Mouse (Mus musculus) liver, embryonic 14.5 days (tissue): ENCODE measurements around the gene Txk. TPM values are rescaled to one million over a fixed set of nuclear protein-coding genes. Genes with fewer than 3 reads are reported as not detected.

ENCODE experiments used
- ATAC-seq: fragments of 200-750 bp; cut with Nextera tagmentation; 2 replicates; pipeline ENCODE4 v1.8.0; 2017; ENCODE audit warnings: moderate number of reproducible peaks, mild to moderate bottlenecking, moderate library complexity; ENCODE audit not compliant: insufficient read depth
- DNase-seq, 3 experiments: peaks; one replicate each; pipeline ENCODE4 v3.0.0-alpha.2; 2012 to 2013; ENCODE audit warnings: low read depth in 3 of 3, low spot score in 3 of 3
- H3K27ac ChIP-seq: fragments of 300-500 bp; sonication (generic); 2 replicates; pipeline ENCODE4 v1.5.1; 2014; ENCODE audit warnings: moderate library complexity, mild to moderate bottlenecking, control low read depth, inconsistent platforms
- H3K27me3 ChIP-seq: fragments of 300-500 bp; sonication (generic); 2 replicates; pipeline ENCODE4 v1.6.1; 2014; ENCODE audit warnings: mild to moderate bottlenecking, low read length, moderate library complexity; ENCODE audit not compliant: control insufficient read depth, insufficient read depth
- H3K36me3 ChIP-seq: fragments of 300-500 bp; sonication (generic); replicated peaks from 2 replicates; pipeline ENCODE4 v1.6.1; 2014; ENCODE audit warnings: low read depth; ENCODE audit not compliant: control insufficient read depth, insufficient read depth
- H3K4me1 ChIP-seq, 2 experiments: fragments of 200-500 bp in 1 of 2; fragments of 300-500 bp in 1 of 2; sonication (generic) in 1 of 2; replicated peaks; 2 replicates each; pipeline ENCODE4 v1.6.1; 2012 to 2014; ENCODE audit warnings: antibody characterized with exemption in 1 of 2, inconsistent platforms in 1 of 2, low read length in 1 of 2; ENCODE audit not compliant: control insufficient read depth in 2 of 2, insufficient read depth in 2 of 2
- H3K4me2 ChIP-seq: fragments of 300-500 bp; sonication (generic); 2 replicates; pipeline ENCODE4 v1.6.1; 2014; ENCODE audit warnings: low read depth, mild to moderate bottlenecking, control low read depth, moderate library complexity
- H3K4me3 ChIP-seq, 2 experiments: fragments of 200-500 bp in 1 of 2; fragments of 300-500 bp in 1 of 2; sonication (generic) in 1 of 2; 2 replicates each; pipeline ENCODE4 v1.5.1; 2012 to 2014; ENCODE audit warnings: low read depth in 2 of 2, low read length in 2 of 2, mild to moderate bottlenecking in 2 of 2, control low read depth in 1 of 2, inconsistent platforms in 1 of 2, moderate library complexity in 1 of 2; ENCODE audit not compliant: insufficient read depth in 1 of 2
- H3K9ac ChIP-seq: fragments of 300-500 bp; sonication (generic); replicated peaks from 2 replicates; pipeline ENCODE4 v1.6.1; 2014; ENCODE audit warnings: mild to moderate bottlenecking, control low read depth, moderate library complexity
- H3K9me3 ChIP-seq: fragments of 300-500 bp; sonication (generic); 2 replicates; pipeline ENCODE4 v1.6.1; 2016; ENCODE audit warnings: low read length, mixed read lengths; ENCODE audit not compliant: control insufficient read depth
- CTCF ChIP-seq: IDR thresholded peaks from 2 replicates; pipeline ENCODE4 v1.5.1; 2016; ENCODE audit warnings: antibody characterized with exemption, low read depth, control low read depth
- EP300 ChIP-seq: IDR thresholded peaks from 2 replicates; pipeline ENCODE4 v1.6.1; 2016; ENCODE audit warnings: antibody characterized with exemption, low read depth
- WGBS: fragments of 180-500 bp; shearing (Covaris S2); extraction: QIAGEN DNeasy Blood & Tissue Kit; methylation state at CpG from one replicate; pipeline ENCODE4 v1.1.7; 2014; ENCODE audit not compliant: insufficient replicate concordance; 5-methylcytosine and 5-hydroxymethylcytosine counted together
- polyA plus RNA-seq, 2 experiments: library from polyadenylated mRNA; depleted of rRNA in 1 of 2; stranded (reverse) in 1 of 2; unstranded in 1 of 2; fragments of >200 nt; fragmentation: Nextera tagmentation in 1 of 2; extraction: Ambion mirVana in 1 of 2; gene quantifications; 2 replicates each; pipeline versions ENCODE4 v1.2.1 to v1.2.3; 2012 to 2014

The Txk gene
- polyA plus RNA-seq, 2 experiments, result 0.01 TPM; not detected in 1

DNA sequence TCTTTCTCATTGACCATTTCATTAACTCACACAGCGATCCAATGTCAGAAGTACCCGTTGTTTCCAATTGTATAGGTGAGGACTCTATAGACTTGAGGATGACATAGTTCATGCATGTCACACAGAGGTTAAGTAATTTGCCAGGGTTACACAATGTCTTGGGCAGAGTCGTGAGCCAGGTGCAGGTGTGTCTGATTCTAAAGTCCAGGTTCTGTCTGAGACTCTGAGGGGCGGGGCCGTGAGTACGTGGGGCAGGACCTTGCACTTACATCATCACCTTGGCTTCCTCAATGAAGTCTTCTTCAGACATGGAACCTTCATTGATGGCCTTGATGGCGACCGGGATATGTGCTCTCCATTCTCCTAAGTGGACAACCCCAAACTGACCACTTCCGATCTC, 42.6 kb downstream of the Txk start:
- no peaks in the 10 kb centered on the region for H3K36me3 ChIP-seq
- WGBS, result 66% methylated on average over 9 of the region's 9 CpGs
- no peak overlapping the region for H3K27ac ChIP-seq
- H3K9me3 ChIP-seq, result no peaks in the 10 kb centered on the region
- no peaks in the 10 kb centered on the region for H3K27me3 ChIP-seq
- H3K4me2 ChIP-seq, result no peak overlapping the region
- no peak overlapping the region for H3K9ac ChIP-seq
- no peak overlapping the region for H3K4me3 ChIP-seq
- ATAC-seq (no peak), DNase-seq (no peak)
- no peaks in the 10 kb centered on the region for H3K4me1 ChIP-seq
- TF ChIP-seq EP300, result no peak
- TF ChIP-seq CTCF, result no peak

DNA sequence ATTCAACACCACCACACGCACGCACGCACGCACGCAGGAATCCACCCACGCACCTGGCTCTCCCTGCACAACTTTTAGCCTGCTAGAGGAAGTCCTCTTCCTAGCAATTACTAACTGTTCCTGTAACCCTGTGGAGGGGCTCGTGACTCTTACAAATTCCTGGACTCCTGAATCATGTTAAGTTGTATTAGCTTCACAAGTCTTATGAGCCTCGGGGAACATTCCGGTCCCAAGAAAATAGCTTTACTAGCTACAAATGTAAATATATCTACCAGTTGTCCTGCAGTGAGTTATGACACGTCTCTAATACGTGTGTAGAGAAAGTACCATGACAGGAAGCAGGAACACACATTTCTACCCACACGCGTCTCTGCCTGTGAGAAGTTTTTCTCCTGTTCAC, 43.1 kb downstream of the Txk start:
- TF ChIP-seq EP300 (no peak), CTCF (no peak)
- Histone ChIP-seq H3K4me3 (no peak overlapping the region), H3K36me3 (no peaks in the 10 kb centered on the region), H3K9me3 (no peaks in the 10 kb centered on the region), H3K9ac (no peak overlapping the region), H3K27ac (no peak overlapping the region), H3K27me3 (no peaks in the 10 kb centered on the region), H3K4me1 (no peaks in the 10 kb centered on the region), H3K4me2 (no peak overlapping the region)
- WGBS, result 69% methylated on average over 13 of the region's 13 CpGs
- DNase-seq (no peak), ATAC-seq (no peak)

DNA sequence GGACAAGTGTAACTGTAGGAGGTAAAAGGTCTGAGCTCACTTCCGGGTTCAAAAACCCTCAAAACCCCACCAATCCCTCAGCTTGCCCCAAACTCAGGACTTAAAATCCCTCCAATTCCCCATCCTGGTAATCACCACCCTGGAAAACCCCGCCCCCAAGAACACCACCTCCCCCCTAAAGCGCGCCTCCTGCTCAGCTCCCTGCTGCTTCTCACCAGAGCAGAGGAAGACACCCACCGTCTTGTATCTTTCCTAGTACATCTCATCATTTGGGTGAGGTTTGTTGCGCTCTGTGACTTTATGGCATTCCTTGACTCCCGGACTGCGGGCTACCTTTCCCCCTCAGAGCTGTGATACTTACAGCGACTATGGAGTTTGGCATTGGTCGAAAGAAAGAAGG, 45.9 kb downstream of the Txk start:
- Histone ChIP-seq H3K9me3 (no peaks in the 10 kb centered on the region), H3K4me3 (no peak overlapping the region), H3K27me3 (no peaks in the 10 kb centered on the region), H3K36me3 (no peaks in the 10 kb centered on the region), H3K9ac (no peak overlapping the region), H3K4me1 (no peaks in the 10 kb centered on the region), H3K4me2 (no peak overlapping the region), H3K27ac (no peak overlapping the region)
- ATAC-seq (no peak), DNase-seq (no peak)
- TF ChIP-seq EP300 (no peak), CTCF (no peak)
- 66% methylated on average over 10 of the region's 10 CpGs for WGBS

DNA sequence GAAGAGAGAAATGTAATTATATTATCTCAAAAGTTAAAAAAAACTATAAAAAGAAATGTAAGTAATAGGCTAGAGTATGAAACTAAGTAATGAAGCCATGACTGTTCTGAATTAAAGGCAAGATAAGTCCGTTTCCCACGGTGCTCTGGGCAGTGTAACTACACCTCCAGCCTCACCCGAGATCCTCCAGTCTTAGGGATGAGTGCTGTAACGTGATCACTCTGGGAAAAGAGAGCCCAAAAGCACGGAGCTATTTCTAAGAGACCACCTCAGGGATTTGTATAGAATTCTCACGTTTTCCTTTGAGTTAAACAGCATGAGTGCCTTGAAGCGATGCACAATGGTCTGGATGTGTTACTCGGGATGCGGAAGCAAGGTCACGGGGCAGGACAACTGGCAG, 46.5 kb downstream of the Txk start:
- H3K27me3 ChIP-seq, result no peaks in the 10 kb centered on the region
- no peak for ATAC-seq
- no peak for TF ChIP-seq EP300
- no peak for TF ChIP-seq CTCF
- H3K27ac ChIP-seq, result no peak overlapping the region
- no peaks in the 10 kb centered on the region for H3K36me3 ChIP-seq
- H3K9ac ChIP-seq, result no peak overlapping the region
- 69% methylated on average over 10 of the region's 10 CpGs for WGBS
- no peaks in the 10 kb centered on the region for H3K9me3 ChIP-seq
- no peak overlapping the region for H3K4me2 ChIP-seq
- no peak overlapping the region for H3K4me3 ChIP-seq
- no peak for DNase-seq
- H3K4me1 ChIP-seq, result no peaks in the 10 kb centered on the region

DNA sequence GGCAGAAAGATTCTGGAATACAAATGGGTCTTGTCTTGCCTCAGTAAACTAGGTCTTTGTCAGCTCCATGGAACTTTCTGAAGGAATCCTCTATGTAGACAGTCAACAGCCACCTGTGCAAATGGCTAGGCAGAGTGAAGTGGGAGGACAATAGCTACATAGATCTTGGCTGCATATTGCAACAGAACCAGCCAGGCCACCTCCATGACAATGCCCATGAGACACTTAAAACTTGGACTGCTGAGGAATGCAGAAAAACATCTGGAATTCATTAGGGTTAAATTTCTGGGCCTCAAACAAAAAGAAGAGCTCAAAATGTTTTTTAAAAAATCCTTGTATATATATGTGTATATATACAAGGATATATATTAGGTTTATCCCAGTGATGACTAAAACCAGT, 50.4 kb downstream of the Txk start:
- Histone ChIP-seq H3K27ac (no peak overlapping the region), H3K4me1 (no peaks in the 10 kb centered on the region), H3K27me3 (no peaks in the 10 kb centered on the region), H3K4me2 (no peak overlapping the region), H3K36me3 (no peaks in the 10 kb centered on the region), H3K9me3 (no peaks in the 10 kb centered on the region), H3K9ac (no peak overlapping the region), H3K4me3 (no peak overlapping the region)
- TF ChIP-seq EP300, result no peak
- DNase-seq, result no peak
- ATAC-seq, result no peak

DNA sequence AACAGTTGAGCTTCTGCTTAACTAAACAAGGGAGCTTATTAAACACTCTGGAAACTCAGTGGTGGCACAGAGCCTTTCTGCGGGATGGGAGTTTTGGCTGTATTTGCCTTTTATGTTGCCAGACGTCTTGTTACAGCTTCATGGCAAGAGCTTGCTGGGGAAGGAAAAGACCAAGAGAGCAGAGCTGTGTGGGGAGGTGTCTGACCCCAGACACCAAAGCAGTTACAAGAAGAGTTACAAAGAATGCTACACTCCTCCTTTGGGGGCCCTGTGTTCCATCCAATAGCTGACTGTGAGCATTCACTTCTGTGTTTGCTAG, 53.1 kb downstream of the Txk start:
- H3K9ac ChIP-seq, result no peak overlapping the region
- TF ChIP-seq EP300 (no peak), CTCF (no peak)
- no peak overlapping the region for H3K4me2 ChIP-seq
- H3K4me3 ChIP-seq, result no peak overlapping the region
- H3K4me1 ChIP-seq, result no peaks in the 10 kb centered on the region
- DNase-seq (no peak), ATAC-seq (no peak)
- H3K27me3 ChIP-seq, result no peaks in the 10 kb centered on the region
- no peaks in the 10 kb centered on the region for H3K36me3 ChIP-seq
- WGBS, result 54% methylated on average over 2 of the region's 2 CpGs
- no peak overlapping the region for H3K27ac ChIP-seq
- H3K9me3 ChIP-seq, result no peaks in the 10 kb centered on the region
